Mouse (Mus musculus) MEL (cell line): Measurements from ENCODE around the gene Fam107b. TPM values are rescaled to one million over a fixed set of nuclear protein-coding genes. Genes with fewer than 3 reads are reported as not detected.

ENCODE experiments used
- DNase-seq: peaks from one replicate; pipeline ENCODE4 v3.0.0; 2011; ENCODE audit warnings: low read depth, low spot score
- H3K27ac ChIP-seq: 2 replicates; pipeline ENCODE4 v1.5.1; 2012; ENCODE audit warnings: low read depth, mild to moderate bottlenecking, control low read depth, low read length, moderate library complexity; ENCODE audit not compliant: control insufficient read depth
- H3K27me3 ChIP-seq, 2 experiments: fragments of 150-350 bp in 1 of 2; sonication (generic) in 1 of 2; 2 replicates each; pipeline ENCODE4 v1.6.1; 2012; ENCODE audit warnings: low read length in 2 of 2, mild to moderate bottlenecking in 2 of 2, improper control_type of control experiment in 1 of 2, moderate library complexity in 1 of 2; ENCODE audit not compliant: insufficient read depth in 2 of 2, control insufficient read depth in 1 of 2
- H3K36me3 ChIP-seq, 2 experiments: 2 replicates each; pipeline ENCODE4 v1.6.1; 2012 to 2014; ENCODE audit warnings: low read length in 2 of 2, improper control_type of control experiment in 1 of 2, inconsistent platforms in 1 of 2, mild to moderate bottlenecking in 1 of 2; ENCODE audit not compliant: insufficient read depth in 2 of 2, control insufficient read depth in 1 of 2
- H3K4me1 ChIP-seq, 2 experiments: fragments of 150-350 bp in 1 of 2; sonication (generic) in 1 of 2; 2 replicates each; pipeline ENCODE4 v1.6.1; 2012; ENCODE audit warnings: low read length in 2 of 2, improper control_type of control experiment in 1 of 2, mild to moderate bottlenecking in 1 of 2; ENCODE audit not compliant: insufficient read depth in 2 of 2, control insufficient read depth in 1 of 2
- H3K4me3 ChIP-seq, 2 experiments: fragments of 150-350 bp in 1 of 2; sonication (generic) in 1 of 2; 2 replicates each; pipeline ENCODE4 v1.5.1; 2012; ENCODE audit warnings: low read depth in 2 of 2, low read length in 2 of 2, mild to moderate bottlenecking in 2 of 2, moderate library complexity in 2 of 2, control low read depth in 1 of 2, improper control_type of control experiment in 1 of 2; ENCODE audit not compliant: control insufficient read depth in 1 of 2, insufficient read depth in 1 of 2
- H3K79me2 ChIP-seq: 2 replicates; pipeline ENCODE4 v1.6.1; 2012; ENCODE audit warnings: mild to moderate bottlenecking, low read length, moderate library complexity; ENCODE audit not compliant: control insufficient read depth, poor library complexity, insufficient read depth
- H3K9ac ChIP-seq: 2 replicates; pipeline ENCODE4 v1.6.1; 2012; ENCODE audit warnings: low read depth, mild to moderate bottlenecking, control low read depth, low read length, moderate library complexity; ENCODE audit not compliant: control insufficient read depth, poor library complexity, severe bottlenecking
- H3K9me3 ChIP-seq: fragments of 150-350 bp; sonication (generic); replicated peaks from 2 replicates; pipeline ENCODE4 v1.6.1; 2012; ENCODE audit warnings: mild to moderate bottlenecking, low read length, improper control_type of control experiment, moderate library complexity; ENCODE audit not compliant: insufficient read depth
- E2F4 ChIP-seq: IDR thresholded peaks from 2 replicates; pipeline ENCODE4 v1.6.1; 2011; ENCODE audit warnings: low read depth, low read length, improper control_type of control experiment, borderline replicate concordance
- ELF1 ChIP-seq: IDR thresholded peaks from 2 replicates; pipeline ENCODE4 v1.6.1; 2014; ENCODE audit warnings: low read depth, mild to moderate bottlenecking, inconsistent platforms, low read length, improper control_type of control experiment, moderate library complexity
- ETS1 ChIP-seq: IDR thresholded peaks from 2 replicates; pipeline ENCODE4 v1.6.1; 2012; ENCODE audit warnings: low read depth, mild to moderate bottlenecking, inconsistent platforms, low read length, improper control_type of control experiment, moderate library complexity
- GATA1 ChIP-seq: IDR thresholded peaks from 2 replicates; pipeline ENCODE4 v1.6.1; 2011; ENCODE audit warnings: low read depth, low read length, improper control_type of control experiment
- MAFK ChIP-seq: IDR thresholded peaks from 2 replicates; pipeline ENCODE4 v1.6.1; 2011; ENCODE audit warnings: low read depth, mild to moderate bottlenecking, low read length, improper control_type of control experiment, borderline replicate concordance
- MAZ ChIP-seq: IDR thresholded peaks from 2 replicates; pipeline ENCODE4 v1.6.1; 2012; ENCODE audit warnings: low read depth, mild to moderate bottlenecking, inconsistent platforms, low read length, improper control_type of control experiment
- MEF2A ChIP-seq: IDR thresholded peaks from 2 replicates; pipeline ENCODE4 v1.6.1; 2014; ENCODE audit warnings: low read depth, mild to moderate bottlenecking, inconsistent platforms, low read length, improper control_type of control experiment; ENCODE audit not compliant: poor library complexity, insufficient replicate concordance, severe bottlenecking; ENCODE audit errors: extremely low read depth
- MXI1 ChIP-seq: IDR thresholded peaks from 2 replicates; pipeline ENCODE4 v1.6.1; 2011; ENCODE audit warnings: mild to moderate bottlenecking, low read depth, low read length, improper control_type of control experiment
- MYB ChIP-seq: IDR thresholded peaks from 2 replicates; pipeline ENCODE4 v1.6.1; 2011; ENCODE audit warnings: mild to moderate bottlenecking, low read depth, low read length, improper control_type of control experiment
- NELFE ChIP-seq: IDR thresholded peaks from 2 replicates; pipeline ENCODE4 v1.6.1; 2011; ENCODE audit warnings: low read depth, low read length, improper control_type of control experiment
- NRF1 ChIP-seq: IDR thresholded peaks from 2 replicates; pipeline ENCODE4 v1.6.1; 2014; ENCODE audit warnings: low read depth, mild to moderate bottlenecking, inconsistent platforms, low read length, improper control_type of control experiment, moderate library complexity; ENCODE audit not compliant: poor library complexity, insufficient read depth, severe bottlenecking
- POLR2A ChIP-seq, 2 experiments: IDR thresholded peaks; 2 replicates each; pipeline ENCODE4 v1.6.1; 2011 to 2012; ENCODE audit warnings: low read length in 2 of 2, mild to moderate bottlenecking in 2 of 2, control low read depth in 1 of 2, improper control_type of control experiment in 1 of 2, low read depth in 1 of 2, moderate library complexity in 1 of 2; ENCODE audit not compliant: control insufficient read depth in 1 of 2, insufficient read depth in 1 of 2, poor library complexity in 1 of 2
- RCOR1 ChIP-seq: IDR thresholded peaks from 2 replicates; pipeline ENCODE4 v1.6.1; 2012; ENCODE audit warnings: low read depth, mild to moderate bottlenecking, inconsistent platforms, low read length, improper control_type of control experiment
- SIN3A ChIP-seq: IDR thresholded peaks from 2 replicates; pipeline ENCODE4 v1.6.1; 2012; ENCODE audit warnings: low read length, improper control_type of control experiment, inconsistent platforms
- SMC3 ChIP-seq: IDR thresholded peaks from 2 replicates; pipeline ENCODE4 v1.6.1; 2011; ENCODE audit warnings: low read depth, low read length, improper control_type of control experiment
- TBP ChIP-seq: IDR thresholded peaks from 2 replicates; pipeline ENCODE4 v1.8.0; 2011; ENCODE audit warnings: low read depth, low read length, improper control_type of control experiment
- TCF12 ChIP-seq: IDR thresholded peaks from 2 replicates; pipeline ENCODE4 v1.6.1; 2014; ENCODE audit warnings: low read depth, mild to moderate bottlenecking, inconsistent platforms, low read length, improper control_type of control experiment, moderate library complexity
- USF2 ChIP-seq, 2 experiments: IDR thresholded peaks; 2 replicates each; pipeline ENCODE4 v1.6.1; 2011 to 2012; ENCODE audit warnings: improper control_type of control experiment in 2 of 2, low read length in 2 of 2, borderline replicate concordance in 1 of 2, inconsistent platforms in 1 of 2, low read depth in 1 of 2, mild to moderate bottlenecking in 1 of 2; ENCODE audit not compliant: insufficient read depth in 1 of 2
- ZKSCAN1 ChIP-seq: IDR thresholded peaks from 2 replicates; pipeline ENCODE4 v1.6.1; 2012; ENCODE audit warnings: low read depth, mild to moderate bottlenecking, inconsistent platforms, low read length, improper control_type of control experiment, moderate library complexity
- ZMIZ1 ChIP-seq: IDR thresholded peaks from 2 replicates; pipeline ENCODE4 v1.6.1; 2012; ENCODE audit warnings: low read depth, mild to moderate bottlenecking, inconsistent platforms, low read length, improper control_type of control experiment, moderate library complexity
- ZNF384 ChIP-seq: IDR thresholded peaks from 2 replicates; pipeline ENCODE4 v1.6.1; 2012; ENCODE audit warnings: low read depth, mild to moderate bottlenecking, inconsistent platforms, low read length, improper control_type of control experiment
- polyA plus RNA-seq, 2 experiments: library from polyadenylated mRNA; stranded (reverse) in 1 of 2; unstranded in 1 of 2; fragments of >175 nt in 1 of 2; fragments of >200 nt in 1 of 2; gene quantifications; 2 replicates each; pipeline versions ENCODE4 v1.2.1 to v1.2.4; 2012; ENCODE audit warnings: low replicate concordance in 2 of 2, low read depth in 1 of 2; ENCODE audit not compliant: insufficient read length in 2 of 2, insufficient read depth in 1 of 2, missing spikeins in 1 of 2
- total RNA-seq: library from RNA; depleted of rRNA; stranded (reverse); fragments of 300-350 nt; gene quantifications from 2 replicates; pipeline ENCODE4 v1.2.3, GENCODE M21; 2012

The Fam107b gene
- total and polyA plus RNA-seq, 3 experiments, result 10.0 to 15.5 TPM; not detected in 1

GRCm38 (mm10) chr2:3710521-3710920, 140.2 kb downstream of the Fam107b start:
- DNase-seq, result no peak
- no peak overlapping the region for H3K9ac ChIP-seq
- H3K4me3 ChIP-seq, result no peak overlapping the region
- no peak overlapping the region for H3K27ac ChIP-seq
- peaks cover 0 to 22% of the 10 kb centered on the region in 2 experiments; a peak in 2 of 4 replicates for H3K36me3 ChIP-seq
- H3K79me2 ChIP-seq, result peaks cover 11% of the 10 kb centered on the region
- TF ChIP-seq USF2 (IDR thresholded peaks at IDR 0.05; ENCODE audit: borderline replicate concordance in 1 of 2, insufficient read depth in 1 of 2, low read depth in 1 of 2, low read length in 2 of 2) (no peak), TCF12 (no peak), SMC3 (no peak), MAZ (no peak), RCOR1 (no peak), MYB (no peak), ZKSCAN1 (no peak), ELF1 (no peak), TBP (no peak)
- H3K27me3 ChIP-seq, result no peaks in the 10 kb centered on the region
- no peaks in the 10 kb centered on the region for H3K9me3 ChIP-seq
- H3K4me1 ChIP-seq, result peaks cover 11 to 13% of the 10 kb centered on the region in 2 experiments

GRCm38 (mm10) chr2:3712369-3713042, 142.2 kb downstream of the Fam107b start:
- no peak for DNase-seq
- H3K27ac ChIP-seq, result peak overlapping the region; percentile 87

GRCm38 (mm10) chr2:3713212-3713681, 143.0 kb downstream of the Fam107b start:
- H3K9me3 ChIP-seq, result no peaks in the 10 kb centered on the region
- H3K9ac ChIP-seq, result peak overlapping the region; percentile 97
- H3K36me3 ChIP-seq, result peaks cover 0 to 12% of the 10 kb centered on the region in 2 experiments; a peak in 2 of 4 replicates
- H3K27ac ChIP-seq, result peak overlapping the region; percentile 87
- H3K4me3 ChIP-seq, result peak overlapping the region; percentile 96 to 98
- peaks cover 8 to 11% of the 10 kb centered on the region in 2 experiments for H3K4me1 ChIP-seq
- H3K27me3 ChIP-seq, result no peaks in the 10 kb centered on the region
- peaks cover 14% of the 10 kb centered on the region for H3K79me2 ChIP-seq
- DNase-seq, result peak; percentile 94
- TF ChIP-seq E2F4, result no peak
- TF ChIP-seq GATA1, result no peak
- TF ChIP-seq MAZ, result no peak
- peak; percentile 54; the same call in 1 of the 2 replicates for TF ChIP-seq MXI1
- TF ChIP-seq ZMIZ1, result peak; percentile 78
- no peak for TF ChIP-seq NRF1
- TF ChIP-seq MEF2A, result 0 out of 2 replicates have a peak, but pooled peaks have one; percentile 21
- TF ChIP-seq TBP, result 0 out of 2 replicates have a peak, but pooled peaks have one; percentile 34
- TF ChIP-seq ETS1, result no peak; the same call in 1 of the 2 replicates
- no peak for TF ChIP-seq ZNF384
- TF ChIP-seq NELFE, result peak; percentile 78
- no peak for TF ChIP-seq MAFK
- TF ChIP-seq USF2 (IDR thresholded peaks at IDR 0.05; ENCODE audit: borderline replicate concordance in 1 of 2, insufficient read depth in 1 of 2, low read depth in 1 of 2, low read length in 2 of 2), result no peak
- 0 out of 2 replicates have a peak, but pooled peaks have one; percentile 62 for TF ChIP-seq SIN3A
- peak; percentile 67 to 78 for TF ChIP-seq POLR2A (IDR thresholded peaks at IDR 0.05; ENCODE audit: control insufficient read depth in 1 of 2, insufficient read depth in 1 of 2, low read depth in 1 of 2, low read length in 2 of 2, poor library complexity in 1 of 2)
- TF ChIP-seq TCF12, result peak; percentile 44

More at GRCm38 (mm10) chr2:3712369-3713042, 142.2 kb downstream of the Fam107b start:
- peaks cover 8 to 11% of the 10 kb centered on the region in 2 experiments for H3K4me1 ChIP-seq
- H3K9ac ChIP-seq, result peak overlapping the region; percentile 79
- peak overlapping the region; percentile 83 to 95 for H3K4me3 ChIP-seq
- TF ChIP-seq ETS1 (0 out of 2 replicates have a peak, but pooled peaks have one; percentile 7), USF2 (IDR thresholded peaks at IDR 0.05; ENCODE audit: borderline replicate concordance in 1 of 2, insufficient read depth in 1 of 2, low read depth in 1 of 2, low read length in 2 of 2) (no peak), ZNF384 (peak; percentile 58; the same call in 1 of the 2 replicates), SIN3A (peak; percentile 25; the same call in 1 of the 2 replicates)
- peaks cover 0 to 12% of the 10 kb centered on the region in 2 experiments; a peak in 2 of 4 replicates for H3K36me3 ChIP-seq
- no peaks in the 10 kb centered on the region for H3K9me3 ChIP-seq
- peaks cover 14% of the 10 kb centered on the region for H3K79me2 ChIP-seq
- no peaks in the 10 kb centered on the region for H3K27me3 ChIP-seq
